Mouse (Mus musculus): ENCODE measurements around the gene Pdpk1.
A peak's percentile ranks its signal among the peaks of the same experiment; 100 is the strongest.

DNA sequence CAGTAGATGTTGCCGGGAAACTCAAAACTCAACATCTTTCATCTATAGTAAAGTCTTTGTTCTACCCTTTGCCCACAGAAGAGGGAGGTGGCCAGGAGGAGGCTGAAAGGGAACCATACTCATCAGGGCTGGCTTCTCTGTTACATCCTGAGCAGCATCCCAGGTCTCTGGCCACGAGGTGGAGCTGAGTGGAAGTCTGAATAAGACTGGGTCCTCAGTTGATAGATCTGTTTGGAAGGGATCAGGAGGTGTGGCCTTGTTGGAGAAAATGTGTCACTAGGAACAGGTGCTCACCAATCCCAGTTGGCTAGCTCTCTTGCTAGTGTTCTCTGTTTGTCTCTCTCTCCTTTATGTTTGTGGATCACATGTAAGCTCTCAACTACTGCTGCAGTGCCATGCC, 44.6 kb upstream of the Pdpk1 start:
- TF ChIP-seq CTCF (IDR thresholded peaks at IDR 0.05; ENCODE audit: low read depth) (peak; percentile 25; the same call in 1 of the 2 replicates), EP300 (optimal IDR thresholded peaks at IDR 0.05) (no peak)
